8 mouse cellular contexts compared by ENCODE assay signal in genomic region chr3:86142263-86142933, GRCm38 (mm10). TPM values are rescaled to one million over a fixed set of nuclear protein-coding genes. Genes with fewer than 3 reads are reported as not detected.
A peak's percentile ranks its signal among the peaks of the same experiment; 100 is the strongest.
DNase-seq lines count a peak whose midpoint lies in the region; ATAC-seq lines count a peak whose summit lies in the region.

TSS of gene Rps3a1 (minus strand) at chr3:86142702.

- H3K27ac ChIP-seq in hindbrain, embryonic 14.5 days, result peak within 1 kb of the TSS; percentile 89

- WGBS in hindbrain, embryonic 14.5 days, result under 1% methylated on average over 77 of the region's 77 CpGs

- peak within 1 kb of the TSS; percentile 100 for H3K9ac ChIP-seq in hindbrain, embryonic 14.5 days

- H3K4me2 ChIP-seq in hindbrain, embryonic 14.5 days (replicated peaks), result peak within 1 kb of the TSS; percentile 84

- H3K27me3 ChIP-seq in hindbrain, embryonic 14.5 days (ENCODE audit: control insufficient read depth, insufficient read depth, low read length), result no peaks in the 10 kb centered on the region

- H3K4me3 ChIP-seq in hindbrain, embryonic 14.5 days (replicated peaks; ENCODE audit: low read length), result peak within 1 kb of the TSS; percentile 99

- peaks cover 9% of the 10 kb centered on the region for H3K4me1 ChIP-seq in hindbrain, embryonic 14.5 days (replicated peaks; ENCODE audit: control insufficient read depth, insufficient read depth, low read length)

- ATAC-seq in hindbrain, embryonic 14.5 days (ENCODE audit: low FRiP score), result peak; percentile 97

- no peaks in the 10 kb centered on the region for H3K9me3 ChIP-seq in hindbrain, embryonic 14.5 days (ENCODE audit: control insufficient read depth, low read length)

- H3K36me3 ChIP-seq in hindbrain, embryonic 14.5 days (replicated peaks; ENCODE audit: control insufficient read depth, insufficient read depth), result peaks cover 40% of the 10 kb centered on the region

- DNase-seq in R1 (ENCODE audit: low read depth, low spot score), result peak; percentile 97
- peak; percentile 100 for DNase-seq in cerebellum, postnatal 25 days
- DNase-seq in frontal cortex, postnatal 25 days (ENCODE audit: low spot score in 2 of 2), result peak; percentile 99
- DNase-seq in hindbrain, embryonic 14.5 days (ENCODE audit: low spot score), result peak; percentile 99
- DNase-seq in layer of hippocampus, postnatal 36 days, result peak; percentile 99
- peak; percentile 99 for DNase-seq in lung, postnatal 36 days
- peak; percentile 99 for DNase-seq in retina, postnatal 1 day
- peak; percentile 98 to 99 for DNase-seq in urinary bladder, adult 18-20 months (ENCODE audit: low spot score in 2 of 2)

RNA-seq across cellular contexts. Expression of gene Rps3a1, which starts in this region (rescaled TPM):
- polyA plus RNA-seq in hindbrain, embryonic 14.5 days (2014; fragmentation: Nextera tagmentation; extraction: Ambion mirVana), result 624 and 685 TPM in 2 replicates
- total RNA-seq in layer of hippocampus, postnatal 36 days (2021), result 100 to 1,000 TPM; 392 to 411 TPM

Comparison
In these comparisons a context has a peak if more than half of its experiments do, and no peak if none do; other contexts are left out.
1. Peak in every context shown above with its lines: DNase-seq, ATAC-seq, H3K4me3 ChIP-seq and H3K27ac ChIP-seq.